Mouse (Mus musculus) lung, postnatal 0 days (tissue): ENCODE measurements around the gene Tprkb. TPM values are rescaled to one million over a fixed set of nuclear protein-coding genes. Genes with fewer than 3 reads are reported as not detected.
"Not testable (repeated sequence)": the region's sequence is repeated elsewhere in the genome, so short reads cannot be mapped to it uniquely, and the experiment has no call there.

Experiments used
- ATAC-seq: fragments of 200-750 bp; cut with Nextera tagmentation; 2 replicates; pipeline ENCODE4 v1.8.0; 2017; ENCODE audit warnings: moderate library complexity
- DNase-seq: peaks from one replicate; pipeline ENCODE4 v3.0.0-alpha.2; 2016; ENCODE audit warnings: low spot score
- H3K27ac ChIP-seq: fragments of 300-500 bp; sonication (generic); 2 replicates; pipeline ENCODE4 v1.5.1; 2014; ENCODE audit warnings: antibody characterized with exemption, mild to moderate bottlenecking, low read length, mixed read lengths
- H3K27me3 ChIP-seq: fragments of 300-500 bp; sonication (generic); replicated peaks from 2 replicates; pipeline ENCODE4 v1.6.1; 2014; ENCODE audit warnings: low read length, mixed read lengths; ENCODE audit not compliant: insufficient read depth
- H3K36me3 ChIP-seq: fragments of 300-500 bp; sonication (generic); 2 replicates; pipeline ENCODE4 v1.6.1; 2014; ENCODE audit warnings: low read length, mixed read lengths; ENCODE audit not compliant: insufficient read depth
- H3K4me1 ChIP-seq: fragments of 300-500 bp; sonication (generic); 2 replicates; pipeline ENCODE4 v1.6.1; 2014; ENCODE audit warnings: antibody characterized with exemption, low read depth, low read length, mixed read lengths; ENCODE audit not compliant: insufficient read depth
- H3K4me2 ChIP-seq: fragments of 300-500 bp; sonication (generic); replicated peaks from 2 replicates; pipeline ENCODE4 v1.6.1; 2014; ENCODE audit warnings: low read depth, mild to moderate bottlenecking, low read length, moderate library complexity, mixed read lengths
- H3K4me3 ChIP-seq: fragments of 300-500 bp; sonication (generic); 2 replicates; pipeline ENCODE4 v1.5.1; 2014; ENCODE audit warnings: low read depth, low read length
- H3K9ac ChIP-seq: fragments of 300-500 bp; sonication (generic); replicated peaks from 2 replicates; pipeline ENCODE4 v1.6.1; 2014; ENCODE audit warnings: low read depth, mild to moderate bottlenecking
- H3K9me3 ChIP-seq: fragments of 300-500 bp; sonication (generic); 2 replicates; pipeline ENCODE4 v1.6.1; 2016; ENCODE audit warnings: low read length, mixed read lengths
- CTCF ChIP-seq: IDR thresholded peaks from 2 replicates; pipeline ENCODE4 v1.5.1; 2016; ENCODE audit warnings: antibody characterized with exemption, mild to moderate bottlenecking
- EP300 ChIP-seq: IDR thresholded peaks from 2 replicates; pipeline ENCODE4 v1.6.1; 2016; ENCODE audit warnings: antibody characterized with exemption, mild to moderate bottlenecking, control low read depth
- WGBS: fragments of 180-500 bp; shearing (Covaris S2); extraction: QIAGEN DNeasy Blood & Tissue Kit; methylation state at CpG from one replicate; pipeline ENCODE4 v1.1.7; 2014; 5-methylcytosine and 5-hydroxymethylcytosine counted together
- polyA plus RNA-seq: library from polyadenylated mRNA; unstranded; fragments of >200 nt; fragmentation: Nextera tagmentation; extraction: Ambion mirVana; gene quantifications from 2 replicates; pipeline ENCODE4 v1.2.1, GENCODE M21; 2015

Tprkb gene
- polyA plus RNA-seq: 23.8 and 26.2 TPM in 2 replicates

GRCm38 (mm10) chr6:85911587-85911986 is at the start of gene Tprkb:
TSS of gene Tprkb (plus strand) at chr6:85911865.
- no peaks in the 10 kb centered on the region for H3K27me3 ChIP-seq
- WGBS: 71% methylated on average over 3 of the region's 3 CpGs
- H3K36me3 ChIP-seq: no peaks in the 10 kb centered on the region
- no peak within 1 kb of the TSS for H3K4me3 ChIP-seq
- no peak within 1 kb of the TSS for H3K4me2 ChIP-seq
- no peak within 1 kb of the TSS for H3K9ac ChIP-seq
- DNase-seq (peak; percentile 32), ATAC-seq (no peak)
- H3K27ac ChIP-seq: no peak within 1 kb of the TSS
- no peak for TF ChIP-seq CTCF
- TF ChIP-seq EP300: no peak
- H3K9me3 ChIP-seq: no peaks in the 10 kb centered on the region
- peaks cover 4% of the 10 kb centered on the region; the same call in 1 of the 2 replicates for H3K4me1 ChIP-seq

GRCm38 (mm10) chr6:85862565-85862964 is 49.1 kb upstream of the Tprkb start:
- TF ChIP-seq EP300 (no peak), CTCF (no peak)
- no peak overlapping the region for H3K4me2 ChIP-seq
- no peak overlapping the region for H3K4me3 ChIP-seq
- DNase-seq (no peak), ATAC-seq (no peak)
- no peaks in the 10 kb centered on the region for H3K27me3 ChIP-seq
- H3K9me3 ChIP-seq: no peaks in the 10 kb centered on the region
- no peak overlapping the region for H3K9ac ChIP-seq
- no peaks in the 10 kb centered on the region for H3K4me1 ChIP-seq
- H3K36me3 ChIP-seq: no peaks in the 10 kb centered on the region
- no peak overlapping the region for H3K27ac ChIP-seq
- 77% methylated on average over 3 of the region's 3 CpGs for WGBS

- no peaks in the 10 kb centered on the region for H3K27me3 ChIP-seq
- TF ChIP-seq CTCF (no peak), EP300 (no peak)
- H3K36me3 ChIP-seq: no peaks in the 10 kb centered on the region
- DNase-seq: no peak
- no peak overlapping the region for H3K9ac ChIP-seq
- ATAC-seq: no peak
- no peak overlapping the region for H3K4me3 ChIP-seq
- no peaks in the 10 kb centered on the region for H3K4me1 ChIP-seq
- WGBS: 80% methylated on average over 2 of the region's 2 CpGs
- H3K4me2 ChIP-seq: no peak overlapping the region
- no peaks in the 10 kb centered on the region for H3K9me3 ChIP-seq
- no peak overlapping the region for H3K27ac ChIP-seq
Observed at GRCm38 (mm10) chr6:85863136-85863535, 48.5 kb upstream of the Tprkb start.

- no peak overlapping the region for H3K9ac ChIP-seq
- no peaks in the 10 kb centered on the region for H3K36me3 ChIP-seq
- H3K27me3 ChIP-seq: no peaks in the 10 kb centered on the region
- no peak overlapping the region for H3K27ac ChIP-seq
- no peak overlapping the region for H3K4me3 ChIP-seq
- H3K9me3 ChIP-seq: no peaks in the 10 kb centered on the region
- no peak overlapping the region for H3K4me2 ChIP-seq
- no peaks in the 10 kb centered on the region for H3K4me1 ChIP-seq
- DNase-seq (no peak), ATAC-seq (no peak)
- 79% methylated on average over 2 of the region's 2 CpGs for WGBS
- TF ChIP-seq EP300: no peak
- no peak for TF ChIP-seq CTCF
Observed at GRCm38 (mm10) chr6:85863840-85864239, 47.8 kb upstream of the Tprkb start.

GRCm38 (mm10) chr6:85864900-85865639 is 46.6 kb upstream of the Tprkb start:
- not testable (repeated sequence) for H3K27ac ChIP-seq, H3K4me3 ChIP-seq, H3K9ac ChIP-seq, DNase-seq, H3K27me3 ChIP-seq, H3K4me1 ChIP-seq, H3K9me3 ChIP-seq, H3K4me2 ChIP-seq, H3K36me3 ChIP-seq, ATAC-seq
- WGBS: 59% methylated on average over 6 of the region's 7 CpGs

- not testable (repeated sequence) for DNase-seq, H3K4me1 ChIP-seq, H3K27ac ChIP-seq, ATAC-seq, H3K4me3 ChIP-seq, H3K4me2 ChIP-seq, H3K9me3 ChIP-seq, H3K36me3 ChIP-seq, H3K27me3 ChIP-seq, H3K9ac ChIP-seq
- 80% methylated on average over 3 of the region's 3 CpGs for WGBS
Observed at GRCm38 (mm10) chr6:85866166-85866565, 45.5 kb upstream of the Tprkb start.

GRCm38 (mm10) chr6:85866995-85867394 is 44.7 kb upstream of the Tprkb start:
- not testable (repeated sequence) for ATAC-seq, H3K9ac ChIP-seq, H3K9me3 ChIP-seq, H3K4me2 ChIP-seq, H3K27ac ChIP-seq, H3K4me3 ChIP-seq, H3K27me3 ChIP-seq, DNase-seq, H3K4me1 ChIP-seq, H3K36me3 ChIP-seq
- WGBS: 77% methylated on average over 1 of the region's 1 CpGs
